Mouse (Mus musculus) myocyte (in vitro differentiated cells): Measurements from ENCODE around the gene Ttyh2.

ENCODE experiments used
- E2F4 ChIP-seq: IDR thresholded peaks from one replicate; pipeline ENCODE4 v1.6.1; 2011; ENCODE audit warnings: mild to moderate bottlenecking, control low read depth, moderate library complexity; ENCODE audit not compliant: insufficient read depth
- MAX ChIP-seq: IDR thresholded peaks from one replicate; pipeline ENCODE4 v1.6.1; 2011; ENCODE audit warnings: low read depth, mild to moderate bottlenecking, control low read depth
- POLR2A ChIP-seq: IDR thresholded peaks from one replicate; pipeline ENCODE4 v1.6.1; 2011; ENCODE audit warnings: low read depth, mild to moderate bottlenecking, control low read depth, moderate library complexity; ENCODE audit not compliant: insufficient read length
- REST ChIP-seq: IDR thresholded peaks from one replicate; pipeline ENCODE4 v1.6.1; 2011; ENCODE audit warnings: mild to moderate bottlenecking, control low read depth, moderate library complexity; ENCODE audit not compliant: insufficient read depth, insufficient read length
- SRF ChIP-seq: IDR thresholded peaks from one replicate; pipeline ENCODE4 v1.6.1; 2011; ENCODE audit warnings: low read depth; ENCODE audit not compliant: control insufficient read depth, insufficient read length

GRCm38 (mm10) chr11:114745134-114745533, 69.9 kb downstream of the Ttyh2 start:
- TF ChIP-seq POLR2A (no peak), MAX (no peak), REST (no peak), SRF (no peak), E2F4 (no peak)
